Mouse (Mus musculus) lung, embryonic 16.5 days (tissue): ENCODE results near the gene Mfsd2a. TPM values are rescaled to one million over a fixed set of nuclear protein-coding genes. Genes with fewer than 3 reads are reported as not detected.

ENCODE experiments used
- ATAC-seq: fragments of 200-750 bp; cut with Nextera tagmentation; 2 replicates; pipeline ENCODE4 v1.8.0; 2017; ENCODE audit warnings: low read depth, mild to moderate bottlenecking, moderate library complexity
- H3K27ac ChIP-seq: fragments of 300-500 bp; sonication (generic); 2 replicates; pipeline ENCODE4 v1.5.1; 2014; ENCODE audit warnings: mild to moderate bottlenecking, control low read depth, low read length
- H3K27me3 ChIP-seq: fragments of 300-500 bp; sonication (generic); 2 replicates; pipeline ENCODE4 v1.6.1; 2014; ENCODE audit warnings: low read depth, low read length, mixed read lengths; ENCODE audit not compliant: control insufficient read depth, insufficient read depth
- H3K36me3 ChIP-seq: fragments of 300-500 bp; sonication (generic); 2 replicates; pipeline ENCODE4 v1.6.1; 2014; ENCODE audit warnings: low read length; ENCODE audit not compliant: control insufficient read depth, insufficient read depth
- H3K4me1 ChIP-seq: fragments of 300-500 bp; sonication (generic); replicated peaks from 2 replicates; pipeline ENCODE4 v1.6.1; 2014; ENCODE audit warnings: low read length, mixed read lengths; ENCODE audit not compliant: control insufficient read depth, insufficient read depth
- H3K4me2 ChIP-seq: fragments of 300-500 bp; sonication (generic); 2 replicates; pipeline ENCODE4 v1.6.1; 2014; ENCODE audit warnings: low read depth, low read length, control low read depth
- H3K4me3 ChIP-seq: fragments of 300-500 bp; sonication (generic); 2 replicates; pipeline ENCODE4 v1.5.1; 2014; ENCODE audit warnings: mild to moderate bottlenecking, low read length, control low read depth
- H3K9ac ChIP-seq: fragments of 300-500 bp; sonication (generic); 2 replicates; pipeline ENCODE4 v1.6.1; 2014; ENCODE audit warnings: low read length, control low read depth
- H3K9me3 ChIP-seq: fragments of 300-500 bp; sonication (generic); 2 replicates; pipeline ENCODE4 v1.6.1; 2016; ENCODE audit warnings: low read length; ENCODE audit not compliant: control insufficient read depth
- WGBS: fragments of 180-500 bp; shearing (Covaris S2); extraction: QIAGEN DNeasy Blood & Tissue Kit; methylation state at CpG from one replicate; pipeline ENCODE4 v1.1.7; 2014; 5-methylcytosine and 5-hydroxymethylcytosine counted together
- polyA plus RNA-seq: library from polyadenylated mRNA; unstranded; fragments of >200 nt; fragmentation: Nextera tagmentation; extraction: Ambion mirVana; gene quantifications from 2 replicates; pipeline ENCODE4 v1.2.1, GENCODE M21; 2015

Mfsd2a gene
- polyA plus RNA-seq, 1 experiment from 2014 or later: 0.62 TPM

GRCm38 (mm10) chr4:122949096-122949495, 11.9 kb downstream of the Mfsd2a start:
- H3K27ac ChIP-seq: no peak overlapping the region
- 89% methylated on average over 8 of the region's 8 CpGs for WGBS
- no peak for ATAC-seq
- no peaks in the 10 kb centered on the region for H3K9me3 ChIP-seq
- H3K4me1 ChIP-seq: no peaks in the 10 kb centered on the region
- no peak overlapping the region for H3K4me2 ChIP-seq
- peaks cover 52% of the 10 kb centered on the region for H3K27me3 ChIP-seq
- no peak overlapping the region for H3K4me3 ChIP-seq
- no peaks in the 10 kb centered on the region for H3K36me3 ChIP-seq
- H3K9ac ChIP-seq: no peak overlapping the region

DNA sequence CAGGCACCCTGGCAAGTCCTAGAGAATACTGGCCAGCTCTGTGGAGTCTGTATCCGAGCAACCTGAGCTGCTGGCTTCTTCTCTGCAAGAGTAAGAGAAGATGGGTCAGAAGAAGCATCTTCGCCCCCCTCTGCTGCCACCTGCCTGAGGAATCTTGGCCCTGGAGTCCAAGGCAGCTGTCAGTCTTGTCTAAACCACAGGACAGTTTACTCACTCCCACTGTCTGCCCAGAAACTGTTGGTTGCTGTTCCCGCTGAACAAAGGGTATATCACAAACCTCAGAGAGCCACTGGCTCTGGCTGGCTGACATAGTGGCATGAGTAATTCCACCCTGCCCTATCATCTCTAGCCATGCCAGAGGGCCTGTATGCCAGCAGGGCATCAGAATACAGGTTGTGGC, 13.8 kb downstream of the Mfsd2a start:
- no peak for ATAC-seq
- H3K4me2 ChIP-seq: no peak overlapping the region
- no peak overlapping the region for H3K9ac ChIP-seq
- WGBS: 89% methylated on average over 3 of the region's 3 CpGs
- H3K36me3 ChIP-seq: no peaks in the 10 kb centered on the region
- H3K27ac ChIP-seq: no peak overlapping the region
- H3K27me3 ChIP-seq: peaks cover 44% of the 10 kb centered on the region
- H3K4me3 ChIP-seq: no peak overlapping the region
- no peaks in the 10 kb centered on the region for H3K4me1 ChIP-seq
- H3K9me3 ChIP-seq: no peaks in the 10 kb centered on the region

GRCm38 (mm10) chr4:122944408-122944807, 16.6 kb downstream of the Mfsd2a start:
- no peak overlapping the region for H3K4me2 ChIP-seq
- H3K4me3 ChIP-seq: no peak overlapping the region
- H3K4me1 ChIP-seq: no peaks in the 10 kb centered on the region
- no peaks in the 10 kb centered on the region for H3K36me3 ChIP-seq
- 24% methylated on average over 4 of the region's 4 CpGs for WGBS
- no peak overlapping the region for H3K27ac ChIP-seq
- peaks cover 33% of the 10 kb centered on the region for H3K27me3 ChIP-seq
- H3K9me3 ChIP-seq: no peaks in the 10 kb centered on the region
- no peak for ATAC-seq
- no peak overlapping the region for H3K9ac ChIP-seq

DNA sequence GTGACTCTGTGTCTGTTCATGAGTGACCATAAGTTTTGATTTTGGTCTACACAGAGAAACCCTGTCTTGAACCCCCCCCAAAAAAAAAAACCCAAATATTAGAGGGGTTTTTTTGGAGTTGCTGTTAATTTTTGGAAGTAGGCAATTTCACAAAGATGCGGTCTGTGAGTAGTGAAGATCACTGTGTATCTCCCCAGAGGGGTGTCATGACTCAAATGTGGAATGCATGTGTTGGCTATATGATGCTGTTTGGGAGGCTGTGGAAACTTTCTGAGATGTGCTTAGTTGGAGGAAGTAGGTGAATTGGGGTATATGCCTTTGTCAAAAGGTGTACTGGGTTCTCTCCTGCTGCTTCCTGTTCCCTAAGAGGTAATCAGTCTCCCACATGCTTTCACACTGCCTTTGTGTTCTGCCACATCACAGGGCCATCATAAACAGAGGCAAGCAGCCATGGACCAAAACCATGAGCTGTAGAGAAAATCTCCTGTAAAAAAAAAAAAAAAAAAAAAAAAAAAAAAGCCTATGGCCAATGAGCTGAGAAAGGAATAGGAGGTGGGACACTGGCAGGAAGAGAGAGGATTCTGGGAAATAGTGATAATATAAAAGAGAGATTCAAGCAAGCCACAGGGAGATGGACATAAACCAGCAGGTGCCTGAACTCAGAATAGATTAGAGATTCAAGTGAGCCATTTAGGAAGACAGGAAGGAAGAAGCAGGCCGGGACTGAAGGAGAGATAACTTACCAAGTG, 21.8 kb downstream of the Mfsd2a start:
- Histone ChIP-seq H3K4me1 (no peaks in the 10 kb centered on the region), H3K27me3 (peaks cover 17% of the 10 kb centered on the region), H3K9me3 (no peaks in the 10 kb centered on the region), H3K4me3 (no peak overlapping the region), H3K36me3 (no peaks in the 10 kb centered on the region), H3K27ac (no peak overlapping the region), H3K4me2 (no peak overlapping the region), H3K9ac (no peak overlapping the region)
- WGBS: 80% methylated on average over 2 of the region's 2 CpGs
- no peak for ATAC-seq

DNA sequence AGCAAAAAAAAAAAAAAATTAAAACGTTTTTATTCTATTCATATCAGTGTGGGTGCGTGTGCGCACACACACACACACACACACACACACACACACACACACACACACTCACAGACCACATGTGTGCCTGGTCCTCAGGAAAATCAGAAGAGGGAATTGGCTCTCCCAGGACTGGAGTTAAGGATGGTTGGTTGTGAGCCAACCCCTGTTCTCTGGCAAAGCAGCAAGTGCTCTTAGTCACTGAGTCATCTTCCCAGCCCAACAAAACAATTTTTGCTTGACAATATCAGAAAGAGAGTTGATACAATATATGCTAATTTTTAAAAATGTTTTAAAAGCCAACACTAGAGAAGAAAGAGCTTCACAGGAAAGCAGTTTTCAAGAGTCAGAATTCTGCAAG, 23.5 kb downstream of the Mfsd2a start:
- no peak for ATAC-seq
- Histone ChIP-seq H3K9ac (no peak overlapping the region), H3K27me3 (peaks cover 13% of the 10 kb centered on the region), H3K4me3 (no peak overlapping the region), H3K27ac (no peak overlapping the region), H3K4me1 (no peaks in the 10 kb centered on the region), H3K36me3 (no peaks in the 10 kb centered on the region), H3K4me2 (no peak overlapping the region), H3K9me3 (no peaks in the 10 kb centered on the region)
- WGBS: 80% methylated on average over 3 of the region's 3 CpGs

DNA sequence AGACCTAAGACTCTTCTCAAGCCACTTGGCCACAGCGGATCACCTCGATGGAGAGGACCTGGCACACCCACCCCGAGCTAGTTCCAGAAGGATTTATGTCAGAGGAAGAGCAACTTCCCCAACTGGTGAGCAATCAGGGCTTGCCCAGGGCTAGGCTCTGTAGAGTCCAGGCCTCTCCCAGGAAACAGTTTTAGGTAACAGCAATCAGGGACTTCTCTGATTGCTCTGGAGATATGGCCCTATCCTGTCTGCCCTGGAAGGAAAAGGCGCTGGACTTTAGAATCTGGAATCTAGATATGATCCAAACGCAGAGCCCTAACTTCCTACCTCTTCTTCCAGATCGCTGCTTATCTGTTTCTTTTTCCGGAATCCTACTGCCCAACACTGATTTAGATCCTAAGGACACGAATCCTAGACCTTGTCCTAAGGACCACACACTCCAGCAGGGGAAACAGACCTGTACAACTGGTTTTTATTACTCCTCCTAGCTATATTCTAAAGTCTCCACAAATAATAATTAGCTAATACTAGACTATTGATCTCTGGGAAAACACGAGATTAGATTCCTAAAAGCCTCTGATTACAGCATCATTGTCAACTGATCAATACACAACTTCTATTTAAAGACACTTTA, 25.4 kb downstream of the Mfsd2a start:
- Histone ChIP-seq H3K4me1 (no peaks in the 10 kb centered on the region), H3K36me3 (no peaks in the 10 kb centered on the region), H3K4me2 (no peak overlapping the region), H3K9me3 (no peaks in the 10 kb centered on the region), H3K4me3 (no peak overlapping the region), H3K27ac (no peak overlapping the region), H3K9ac (no peak overlapping the region), H3K27me3 (peaks cover 7% of the 10 kb centered on the region)
- ATAC-seq: no peak
- 76% methylated on average over 9 of the region's 9 CpGs for WGBS

DNA sequence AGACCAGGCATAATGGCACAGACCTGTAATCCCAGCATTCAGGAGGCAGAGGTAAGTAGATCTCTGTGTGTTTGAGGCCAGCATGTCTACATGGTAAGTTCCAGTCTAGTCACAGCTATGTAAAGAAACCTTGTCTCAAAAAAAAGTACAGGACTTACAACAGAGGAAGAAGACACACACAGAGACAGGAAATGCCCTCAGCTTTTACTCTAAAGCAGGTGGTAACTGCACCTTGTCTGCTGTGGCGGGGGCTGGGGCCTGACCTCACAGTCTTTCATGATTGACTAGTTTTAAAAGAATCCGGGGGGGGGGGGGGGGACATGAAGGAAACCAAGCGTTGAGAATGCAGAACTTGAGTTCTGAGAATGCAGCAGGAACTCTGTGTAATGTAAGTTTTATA, 27.1 kb downstream of the Mfsd2a start:
- Histone ChIP-seq H3K4me1 (no peaks in the 10 kb centered on the region), H3K27me3 (peaks cover 3% of the 10 kb centered on the region), H3K4me2 (no peak overlapping the region), H3K9me3 (no peaks in the 10 kb centered on the region), H3K36me3 (no peaks in the 10 kb centered on the region), H3K9ac (no peak overlapping the region), H3K4me3 (no peak overlapping the region), H3K27ac (no peak overlapping the region)
- WGBS: 15% methylated on average over 3 of the region's 3 CpGs
- ATAC-seq: no peak

DNA sequence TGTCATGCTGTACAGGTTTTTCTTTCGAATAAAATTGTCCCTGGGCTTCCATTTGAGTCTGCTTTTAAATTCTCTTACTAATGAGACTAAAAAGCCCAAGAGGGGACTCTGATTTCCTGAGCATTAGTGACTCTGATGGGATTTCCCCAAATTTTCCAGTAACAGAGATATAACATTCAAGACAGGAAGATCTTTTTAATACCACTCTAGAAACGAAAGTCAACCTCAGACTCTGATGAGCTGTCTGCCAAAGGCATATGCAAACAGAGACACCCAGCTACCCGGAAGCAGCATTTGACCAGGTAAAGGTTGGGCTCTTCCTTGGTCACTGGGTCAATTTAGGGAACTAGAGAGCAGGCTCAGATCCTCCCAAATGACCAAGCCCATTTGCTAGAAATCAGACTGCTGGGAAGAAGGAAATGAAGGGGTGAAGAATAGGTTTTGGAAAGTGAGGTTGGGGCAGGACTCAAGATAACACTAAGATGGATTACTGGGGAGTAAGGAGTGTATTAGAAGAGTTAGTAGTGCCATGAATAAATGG, 27.9 kb downstream of the Mfsd2a start:
- H3K9ac ChIP-seq: no peak overlapping the region
- no peak overlapping the region for H3K4me3 ChIP-seq
- no peak for ATAC-seq
- no peak overlapping the region for H3K27ac ChIP-seq
- WGBS: 56% methylated on average over 3 of the region's 3 CpGs
- H3K4me2 ChIP-seq: no peak overlapping the region
- H3K9me3 ChIP-seq: no peaks in the 10 kb centered on the region
- H3K27me3 ChIP-seq: peaks cover 3% of the 10 kb centered on the region; the same call in 1 of the 2 replicates
- H3K36me3 ChIP-seq: no peaks in the 10 kb centered on the region
- H3K4me1 ChIP-seq: no peaks in the 10 kb centered on the region

GRCm38 (mm10) chr4:122932239-122932978, 28.6 kb downstream of the Mfsd2a start:
- Histone ChIP-seq H3K27me3 (peaks cover 3% of the 10 kb centered on the region; the same call in 1 of the 2 replicates), H3K36me3 (no peaks in the 10 kb centered on the region), H3K4me3 (no peak overlapping the region), H3K4me2 (no peak overlapping the region), H3K27ac (no peak overlapping the region), H3K9ac (no peak overlapping the region), H3K4me1 (no peaks in the 10 kb centered on the region), H3K9me3 (no peaks in the 10 kb centered on the region)
- WGBS: 61% methylated on average over 8 of the region's 8 CpGs
- ATAC-seq: no peak
